Comparison of ENCODE assay signal across 8 mouse cellular contexts in the genomic region with DNA sequence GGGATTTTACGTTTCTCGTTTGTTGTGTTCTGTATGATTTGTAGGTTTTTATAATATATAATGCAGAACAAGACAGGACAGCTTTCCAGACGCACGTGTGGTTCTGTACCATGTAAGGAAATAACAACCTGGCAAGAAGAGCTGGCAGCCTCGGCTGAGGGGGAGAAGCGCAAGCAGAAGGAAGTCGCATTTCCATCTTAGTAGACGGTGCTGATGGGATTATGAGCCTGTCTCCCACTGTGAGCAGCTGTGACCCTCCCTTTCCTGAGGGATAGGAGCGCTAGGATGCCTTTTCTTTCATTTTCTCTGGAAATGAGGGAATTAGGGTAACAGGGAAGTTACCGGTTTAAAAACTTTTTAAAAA. TPM values are rescaled to one million over a fixed set of nuclear protein-coding genes. Genes with fewer than 3 reads are reported as not detected.
DNase-seq lines count a peak whose midpoint lies in the region; ATAC-seq and TF ChIP-seq lines count a peak whose summit lies in the region.

No protein-coding gene starts in this region.

- no peaks in the 10 kb centered on the region for H3K9me3 ChIP-seq in forebrain, embryonic 14.5 days (replicated peaks; ENCODE audit: control insufficient read depth, low read length)
- H3K9me3 ChIP-seq in liver, embryonic 15.5 days (replicated peaks): no peaks in the 10 kb centered on the region

- peak overlapping the region; percentile 51 for H3K4me2 ChIP-seq in forebrain, embryonic 14.5 days (ENCODE audit: low read length)
- H3K4me2 ChIP-seq in liver, embryonic 15.5 days: peak overlapping the region; percentile 55

- H3K4me3 ChIP-seq in kidney, adult 2 months (ENCODE audit: insufficient read depth, low read depth, low read length): peak overlapping the region; percentile 14
- H3K4me3 ChIP-seq in forebrain, embryonic 14.5 days (ENCODE audit: low read depth, low read length): peak overlapping the region; percentile 23
- H3K4me3 ChIP-seq in liver, embryonic 15.5 days (replicated peaks): peak overlapping the region; percentile 32

- no peaks in the 10 kb centered on the region for H3K27me3 ChIP-seq in kidney, adult 2 months (replicated peaks; ENCODE audit: control insufficient read depth, insufficient read depth, low read length)
- H3K27me3 ChIP-seq in forebrain, embryonic 14.5 days (replicated peaks; ENCODE audit: control insufficient read depth, insufficient read depth, low read length): 0 out of 2 replicates have a peak, but pooled peaks cover 9% of the 10 kb centered on the region
- peaks cover 53% of the 10 kb centered on the region for H3K27me3 ChIP-seq in liver, embryonic 15.5 days

- peak overlapping the region; percentile 44; the same call in 1 of the 2 replicates for H3K9ac ChIP-seq in forebrain, embryonic 14.5 days (ENCODE audit: low read length)
- no peak overlapping the region for H3K9ac ChIP-seq in liver, embryonic 15.5 days

- no peak for DNase-seq in kidney, adult 2 months
- no peak for DNase-seq in kidney, adult 9 months
- peak; percentile 69 for DNase-seq in brain, embryonic 14.5 days (ENCODE audit: low read depth)
- peak; percentile 56 for DNase-seq in forebrain, embryonic 14.5 days (ENCODE audit: low spot score)
- DNase-seq in thymus, postnatal 10 days (ENCODE audit: low spot score in 2 of 2): no peak
- DNase-seq in adrenal gland, postnatal 36 days: no peak

- TF ChIP-seq CTCF in kidney, adult 2 months (conservative IDR thresholded peaks at IDR 0.05; ENCODE audit: insufficient read depth, insufficient read length, low read depth, low read length): no peak
- no peak for TF ChIP-seq CTCF in brain, embryonic 14.5 days (IDR thresholded peaks at IDR 0.05; ENCODE audit: borderline replicate concordance, extremely low read depth, insufficient read depth, insufficient read length)

- H3K4me1 ChIP-seq in kidney, adult 2 months (ENCODE audit: control insufficient read depth, insufficient read depth, low read length): peaks cover 5% of the 10 kb centered on the region; the same call in 1 of the 2 replicates
- H3K4me1 ChIP-seq in forebrain, embryonic 14.5 days (ENCODE audit: control insufficient read depth, insufficient read depth, low read length): peaks cover 5% of the 10 kb centered on the region; the same call in 1 of the 2 replicates
- no peaks in the 10 kb centered on the region for H3K4me1 ChIP-seq in liver, embryonic 15.5 days (replicated peaks)

- H3K27ac ChIP-seq in kidney, adult 2 months (ENCODE audit: insufficient read depth, low read depth, low read length): no peak overlapping the region
- no peak overlapping the region for H3K27ac ChIP-seq in forebrain, embryonic 14.5 days (ENCODE audit: low read depth, low read length)
- no peak overlapping the region for H3K27ac ChIP-seq in liver, embryonic 15.5 days (replicated peaks)

- 8% methylated on average over 10 of the region's 10 CpGs for WGBS in kidney, adult 2 months
- 2% methylated on average over 10 of the region's 10 CpGs for WGBS in forebrain, embryonic 14.5 days
- 4% methylated on average over 10 of the region's 10 CpGs for WGBS in liver, embryonic 15.5 days (ENCODE audit: insufficient replicate concordance)

- no peaks in the 10 kb centered on the region for H3K36me3 ChIP-seq in kidney, adult 2 months (ENCODE audit: control insufficient read depth, insufficient read depth, low read length)
- H3K36me3 ChIP-seq in forebrain, embryonic 14.5 days (ENCODE audit: control insufficient read depth, insufficient read depth, low read length): no peaks in the 10 kb centered on the region
- H3K36me3 ChIP-seq in liver, embryonic 15.5 days (replicated peaks): no peaks in the 10 kb centered on the region

- no peak for TF ChIP-seq POLR2A in kidney, adult 2 months (IDR thresholded peaks at IDR 0.05; ENCODE audit: low read depth, low read length)
- no peak for TF ChIP-seq POLR2A in brain, embryonic 14.5 days (IDR thresholded peaks at IDR 0.05; ENCODE audit: borderline replicate concordance, extremely low read depth, insufficient read depth, insufficient read length, poor library complexity, severe bottlenecking)

- no peak for ATAC-seq in forebrain, embryonic 14.5 days
- ATAC-seq in liver, embryonic 15.5 days (ENCODE audit: insufficient read depth): no peak
- ATAC-seq in activated CD4-positive, CD25-positive, alpha-beta regulatory T cell, adult 4 months: no peak

RNA-seq across cellular contexts. Expression of a gene that starts 9.3 kb away (rescaled TPM):
- polyA plus RNA-seq in kidney, adult 2 months (2012; rRNA removed): 72.6 and 73.1 TPM in 2 replicates
- polyA plus RNA-seq in brain, embryonic 14.5 days (2012; rRNA removed): 52.8 and 54.1 TPM in 2 replicates
- polyA plus RNA-seq in forebrain, embryonic 14.5 days (2014; fragmentation: Nextera tagmentation; extraction: Ambion mirVana): 18.7 and 27.7 TPM in 2 replicates
- 8.7 and 9.7 TPM in 2 replicates for polyA plus RNA-seq in liver, embryonic 15.5 days (2015; fragmentation: Nextera tagmentation; extraction: Ambion mirVana)
- polyA plus RNA-seq in activated CD4-positive, CD25-positive, alpha-beta regulatory T cell, adult 4 months (2017; shearing (Covaris generic)): 1 to 10 TPM; 1.5 to 2.0 TPM
- total RNA-seq in adrenal gland, postnatal 36 days (2021): 100 to 1,000 TPM; 107 to 114 TPM

Comparison
In these comparisons a context has a peak if more than half of its experiments do, and no peak if none do; other contexts are left out.
1. DNase-seq: peak in brain, embryonic 14.5 days (single experiment) and forebrain, embryonic 14.5 days (single experiment); none in kidney, adult 2 months (single experiment), kidney, adult 9 months (single experiment), thymus, postnatal 10 days (0 of 2) and adrenal gland, postnatal 36 days (0 of 2).
2. Peak in every context shown above with its lines, with median percentiles within 50 percentile points of each other: H3K4me3 ChIP-seq.